Mouse (Mus musculus) hindbrain, embryonic 14.5 days (tissue): ENCODE data around the gene Ccdc8. TPM values are rescaled to one million over a fixed set of nuclear protein-coding genes. Genes with fewer than 3 reads are reported as not detected.

ENCODE experiments used
- ATAC-seq: fragments of 200-750 bp; cut with Nextera tagmentation; 2 replicates; pipeline ENCODE4 v1.8.0; 2017; ENCODE audit warnings: moderate number of reproducible peaks, mild to moderate bottlenecking, moderate TSS enrichment, moderate library complexity; ENCODE audit not compliant: low FRiP score
- DNase-seq: peaks from one replicate; pipeline ENCODE4 v3.0.0-alpha.2; 2015; ENCODE audit warnings: low spot score
- H3K27ac ChIP-seq: fragments of 300-500 bp; sonication (generic); 2 replicates; pipeline ENCODE4 v1.5.1; 2014; ENCODE audit warnings: mild to moderate bottlenecking, moderate library complexity
- H3K27me3 ChIP-seq: fragments of 300-500 bp; sonication (generic); 2 replicates; pipeline ENCODE4 v1.6.1; 2014; ENCODE audit warnings: mild to moderate bottlenecking, low read length, mixed read lengths; ENCODE audit not compliant: control insufficient read depth, insufficient read depth
- H3K36me3 ChIP-seq: fragments of 300-500 bp; sonication (generic); replicated peaks from 2 replicates; pipeline ENCODE4 v1.6.1; 2014; ENCODE audit not compliant: control insufficient read depth, insufficient read depth
- H3K4me1 ChIP-seq: fragments of 300-500 bp; sonication (generic); replicated peaks from 2 replicates; pipeline ENCODE4 v1.6.1; 2014; ENCODE audit warnings: antibody characterized with exemption, low read length, mixed read lengths; ENCODE audit not compliant: control insufficient read depth, insufficient read depth
- H3K4me2 ChIP-seq: fragments of 300-500 bp; sonication (generic); replicated peaks from 2 replicates; pipeline ENCODE4 v1.6.1; 2014; ENCODE audit warnings: mild to moderate bottlenecking, moderate library complexity
- H3K4me3 ChIP-seq: fragments of 300-500 bp; sonication (generic); replicated peaks from 2 replicates; pipeline ENCODE4 v1.5.1; 2014; ENCODE audit warnings: mild to moderate bottlenecking, low read length
- H3K9ac ChIP-seq: fragments of 300-500 bp; sonication (generic); 2 replicates; pipeline ENCODE4 v1.6.1; 2014
- H3K9me3 ChIP-seq: fragments of 300-500 bp; sonication (generic); 2 replicates; pipeline ENCODE4 v1.6.1; 2016; ENCODE audit warnings: low read length; ENCODE audit not compliant: control insufficient read depth
- WGBS: fragments of 180-500 bp; shearing (Covaris S2); extraction: QIAGEN DNeasy Blood & Tissue Kit; methylation state at CpG from one replicate; pipeline ENCODE4 v1.1.7; 2014; 5-methylcytosine and 5-hydroxymethylcytosine counted together
- polyA plus RNA-seq: library from polyadenylated mRNA; unstranded; fragments of >200 nt; fragmentation: Nextera tagmentation; extraction: Ambion mirVana; gene quantifications from 2 replicates; pipeline ENCODE4 v1.2.1, GENCODE M21; 2014

The Ccdc8 gene
- polyA plus RNA-seq, 1 experiment from 2014 or later = 5.4 TPM

GRCm38 (mm10) chr7:16988405-16988804 lies 4.1 kb upstream of the Ccdc8 start:
- DNase-seq = peak; percentile 38
- Histone ChIP-seq H3K9me3 (no peaks in the 10 kb centered on the region), H3K27ac (peak overlapping the region; percentile 84), H3K4me1 (peaks cover 55% of the 10 kb centered on the region), H3K9ac (no peak overlapping the region), H3K27me3 (no peaks in the 10 kb centered on the region), H3K36me3 (no peaks in the 10 kb centered on the region), H3K4me3 (no peak overlapping the region), H3K4me2 (0 out of 2 replicates have a peak overlapping the region, but pooled peaks have one; percentile 5)
- no peak for ATAC-seq
- 43% methylated on average over 3 of the region's 3 CpGs for WGBS

- DNase-seq (no peak), ATAC-seq (no peak)
- Histone ChIP-seq H3K36me3 (no peaks in the 10 kb centered on the region), H3K27me3 (peaks cover 3% of the 10 kb centered on the region; the same call in 1 of the 2 replicates), H3K9me3 (no peaks in the 10 kb centered on the region), H3K4me3 (no peak overlapping the region), H3K4me2 (no peak overlapping the region), H3K9ac (0 out of 2 replicates have a peak overlapping the region, but pooled peaks have one; percentile 40), H3K27ac (peak overlapping the region; percentile 72), H3K4me1 (peaks cover 53% of the 10 kb centered on the region)
- 30% methylated on average over 15 of the region's 15 CpGs for WGBS
Measured at GRCm38 (mm10) chr7:16990006-16990744, 2.3 kb upstream of the Ccdc8 start.

GRCm38 (mm10) chr7:16991681-16992450 lies 642 bp upstream of the Ccdc8 start:
- ATAC-seq (peak; percentile 58; the same call in 1 of the 2 replicates), DNase-seq (peak; percentile 63)
- H3K9ac ChIP-seq = no peak overlapping the region
- 55% methylated on average over 18 of the region's 18 CpGs for WGBS
- no peak overlapping the region for H3K4me3 ChIP-seq
- H3K27ac ChIP-seq = peak overlapping the region; percentile 72
- peaks cover 3% of the 10 kb centered on the region; the same call in 1 of the 2 replicates for H3K27me3 ChIP-seq
- no peaks in the 10 kb centered on the region for H3K9me3 ChIP-seq
- no peak overlapping the region; the same call in 1 of the 2 replicates for H3K4me2 ChIP-seq
- H3K36me3 ChIP-seq = no peaks in the 10 kb centered on the region
- H3K4me1 ChIP-seq = peaks cover 53% of the 10 kb centered on the region

GRCm38 (mm10) chr7:16993651-16994399 lies 1.3 kb downstream of the Ccdc8 start:
- H3K4me2 ChIP-seq = peak overlapping the region; percentile 50
- peak overlapping the region; percentile 33 for H3K4me3 ChIP-seq
- H3K4me1 ChIP-seq = peaks cover 36% of the 10 kb centered on the region
- ATAC-seq (peak; percentile 74), DNase-seq (peak; percentile 54)
- H3K36me3 ChIP-seq = no peaks in the 10 kb centered on the region
- peak overlapping the region; percentile 47 for H3K9ac ChIP-seq
- H3K9me3 ChIP-seq = no peaks in the 10 kb centered on the region
- WGBS = 6% methylated on average over 27 of the region's 27 CpGs
- no peak overlapping the region for H3K27ac ChIP-seq
- peaks cover 3% of the 10 kb centered on the region; the same call in 1 of the 2 replicates for H3K27me3 ChIP-seq

DNA sequence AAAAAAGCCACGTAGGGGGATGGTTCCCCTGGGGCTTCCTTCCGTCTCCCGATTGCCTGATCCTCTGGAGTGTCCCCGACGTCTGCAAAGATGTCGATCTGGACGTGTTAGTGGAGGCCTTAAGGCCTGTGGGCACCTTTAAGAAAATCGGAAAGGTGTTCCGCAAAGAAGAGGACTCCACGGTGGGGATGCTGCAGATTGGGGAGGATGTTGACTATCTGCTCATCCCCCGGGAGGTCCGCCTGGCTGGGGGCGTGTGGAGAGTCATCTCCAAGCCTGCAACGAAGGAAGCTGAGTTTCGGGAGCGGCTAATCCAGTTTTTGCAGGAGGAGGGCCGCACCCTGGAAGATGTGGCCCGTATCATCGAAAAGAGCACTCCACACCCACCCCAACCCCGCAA lies 1.9 kb downstream of the Ccdc8 start:
- Histone ChIP-seq H3K9me3 (no peaks in the 10 kb centered on the region), H3K9ac (peak overlapping the region; percentile 47), H3K27me3 (peaks cover 3% of the 10 kb centered on the region; the same call in 1 of the 2 replicates), H3K27ac (no peak overlapping the region), H3K4me2 (peak overlapping the region; percentile 50), H3K4me3 (peak overlapping the region; percentile 33), H3K4me1 (peaks cover 34% of the 10 kb centered on the region), H3K36me3 (no peaks in the 10 kb centered on the region)
- WGBS = 14% methylated on average over 20 of the region's 20 CpGs
- ATAC-seq (no peak), DNase-seq (no peak)

- Histone ChIP-seq H3K27me3 (peaks cover 3% of the 10 kb centered on the region; the same call in 1 of the 2 replicates), H3K27ac (no peak overlapping the region), H3K4me3 (peak overlapping the region; percentile 33), H3K9me3 (no peaks in the 10 kb centered on the region), H3K36me3 (no peaks in the 10 kb centered on the region), H3K4me1 (peaks cover 29% of the 10 kb centered on the region), H3K9ac (peak overlapping the region; percentile 47; the same call in 1 of the 2 replicates), H3K4me2 (peak overlapping the region; percentile 50)
- DNase-seq (no peak), ATAC-seq (no peak)
- WGBS = 83% methylated on average over 4 of the region's 4 CpGs
Measured at GRCm38 (mm10) chr7:16995345-16995744, 2.8 kb downstream of the Ccdc8 start.

DNA sequence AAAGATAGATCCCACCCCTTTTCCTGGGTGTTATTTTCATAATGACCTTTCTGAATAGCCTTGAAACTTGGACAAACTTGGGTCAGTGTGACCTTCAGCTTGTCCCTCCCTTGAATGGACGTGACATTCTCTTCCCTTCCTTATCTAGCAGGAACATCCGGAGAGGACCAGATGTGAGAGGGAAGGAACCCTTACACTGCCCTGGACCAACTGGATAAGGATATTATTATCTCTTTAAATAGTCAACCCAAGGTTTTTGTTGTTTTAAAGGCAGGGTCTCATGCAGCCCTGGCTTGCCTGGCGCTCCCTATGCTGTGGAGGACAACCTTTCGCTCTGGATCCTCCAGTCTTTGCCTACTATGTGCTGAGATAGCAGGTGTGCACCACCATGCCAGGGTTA lies 6.7 kb downstream of the Ccdc8 start:
- Histone ChIP-seq H3K4me2 (no peak overlapping the region), H3K27me3 (peaks cover 3% of the 10 kb centered on the region; the same call in 1 of the 2 replicates), H3K9ac (no peak overlapping the region), H3K9me3 (no peaks in the 10 kb centered on the region), H3K27ac (no peak overlapping the region), H3K36me3 (peaks cover 11% of the 10 kb centered on the region), H3K4me1 (0 out of 2 replicates have a peak, but pooled peaks cover 12% of the 10 kb centered on the region), H3K4me3 (no peak overlapping the region)
- DNase-seq (no peak), ATAC-seq (no peak)
- WGBS = 78% methylated on average over 4 of the region's 4 CpGs

GRCm38 (mm10) chr7:16999650-17000049 lies 7.1 kb downstream of the Ccdc8 start:
- no peaks in the 10 kb centered on the region for H3K9me3 ChIP-seq

More at GRCm38 (mm10) chr7:16999650-17000049, 7.1 kb downstream of the Ccdc8 start:
- H3K36me3 ChIP-seq = peaks cover 15% of the 10 kb centered on the region
- ATAC-seq (peak; percentile 18; the same call in 1 of the 2 replicates), DNase-seq (peak; percentile 93)
- H3K4me2 ChIP-seq = no peak overlapping the region
- H3K27me3 ChIP-seq = peaks cover under 1% of the 10 kb centered on the region; the same call in 1 of the 2 replicates
- H3K4me3 ChIP-seq = no peak overlapping the region
- 20% methylated on average over 4 of the region's 4 CpGs for WGBS
- no peak overlapping the region for H3K27ac ChIP-seq
- no peak overlapping the region for H3K9ac ChIP-seq
- H3K4me1 ChIP-seq = 0 out of 2 replicates have a peak, but pooled peaks cover 10% of the 10 kb centered on the region
